Mouse (Mus musculus) embryonic facial prominence, embryonic 11.5 days (tissue): ENCODE measurements around the gene Dstn. TPM values are rescaled to one million over a fixed set of nuclear protein-coding genes. Genes with fewer than 3 reads are reported as not detected.

Experiments used
- ATAC-seq: fragments of 200-750 bp; cut with Nextera tagmentation; replicated peaks from 2 replicates; pipeline ENCODE4 v1.8.0; 2017; ENCODE audit warnings: low read depth; ENCODE audit not compliant: insufficient number of reproducible peaks, low FRiP score, low TSS enrichment
- DNase-seq: peaks from one replicate; pipeline ENCODE4 v3.0.0-alpha.2; 2015; ENCODE audit warnings: low spot score
- H3K27ac ChIP-seq: fragments of 300-500 bp; sonication (generic); replicated peaks from 2 replicates; pipeline ENCODE4 v1.5.1; 2014; ENCODE audit warnings: mild to moderate bottlenecking, low read depth, low read length, control low read depth
- H3K27me3 ChIP-seq: fragments of 300-500 bp; sonication (generic); 2 replicates; pipeline ENCODE4 v1.6.1; 2014; ENCODE audit warnings: mild to moderate bottlenecking, low read length, moderate library complexity, mixed read lengths; ENCODE audit not compliant: control insufficient read depth, insufficient read depth
- H3K36me3 ChIP-seq: fragments of 300-500 bp; sonication (generic); replicated peaks from 2 replicates; pipeline ENCODE4 v1.6.1; 2014; ENCODE audit warnings: low read depth, mild to moderate bottlenecking, low read length, moderate library complexity, mixed read lengths; ENCODE audit not compliant: control insufficient read depth, insufficient read depth
- H3K4me1 ChIP-seq: fragments of 300-500 bp; sonication (generic); 2 replicates; pipeline ENCODE4 v1.6.1; 2014; ENCODE audit warnings: low read length, mixed read lengths; ENCODE audit not compliant: control insufficient read depth, insufficient read depth
- H3K4me2 ChIP-seq: fragments of 300-500 bp; sonication (generic); 2 replicates; pipeline ENCODE4 v1.6.1; 2014; ENCODE audit warnings: low read depth, mild to moderate bottlenecking, control low read depth, low read length, moderate library complexity
- H3K4me3 ChIP-seq: fragments of 300-500 bp; sonication (generic); 2 replicates; pipeline ENCODE4 v1.5.1; 2014; ENCODE audit warnings: low read depth, low read length, control low read depth
- H3K9ac ChIP-seq: fragments of 300-500 bp; sonication (generic); replicated peaks from 2 replicates; pipeline ENCODE4 v1.6.1; 2014; ENCODE audit warnings: mild to moderate bottlenecking, control low read depth, low read length
- H3K9me3 ChIP-seq: fragments of 300-500 bp; sonication (generic); replicated peaks from 2 replicates; pipeline ENCODE4 v1.6.1; 2016; ENCODE audit warnings: mild to moderate bottlenecking, low read length, inconsistent platforms, mixed read lengths; ENCODE audit not compliant: control insufficient read depth
- WGBS: fragments of 180-500 bp; shearing (Covaris S2); extraction: QIAGEN DNeasy Blood & Tissue Kit; methylation state at CpG from one replicate; pipeline ENCODE4 v1.1.7; 2014; 5-methylcytosine and 5-hydroxymethylcytosine counted together
- polyA plus RNA-seq: library from polyadenylated mRNA; unstranded; fragments of >200 nt; fragmentation: Nextera tagmentation; extraction: Ambion mirVana; gene quantifications from 2 replicates; pipeline ENCODE4 v1.2.1, GENCODE M21; 2014

Gene Dstn
- polyA plus RNA-seq, 1 experiment from 2014 or later, result 462 TPM

DNA sequence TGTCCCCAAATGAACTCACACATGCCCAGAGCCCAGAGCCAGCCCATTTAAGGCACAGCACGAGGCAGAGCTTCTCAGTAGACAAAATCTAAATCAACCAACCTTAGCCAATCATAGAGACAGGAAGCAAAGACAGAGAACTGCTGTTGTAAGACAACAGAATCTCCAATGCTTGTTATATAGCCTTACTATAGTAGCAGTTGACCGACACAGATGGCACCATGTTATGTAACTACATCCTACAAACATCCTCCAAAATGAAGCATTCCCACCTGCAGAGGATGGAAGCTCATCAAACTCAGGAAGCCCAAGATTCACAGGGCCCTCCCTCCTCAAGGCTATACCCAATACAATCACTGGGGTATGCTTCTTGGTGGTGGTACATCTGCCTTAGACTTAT, 72.4 kb downstream of the Dstn start:
- H3K9me3 ChIP-seq, result no peaks in the 10 kb centered on the region
- DNase-seq, result no peak
- no peak for ATAC-seq
- H3K27ac ChIP-seq, result no peak overlapping the region
- H3K4me1 ChIP-seq, result no peaks in the 10 kb centered on the region
- no peaks in the 10 kb centered on the region for H3K36me3 ChIP-seq
- no peak overlapping the region for H3K4me3 ChIP-seq
- H3K27me3 ChIP-seq, result no peaks in the 10 kb centered on the region
- no peak overlapping the region for H3K9ac ChIP-seq
- no peak overlapping the region for H3K4me2 ChIP-seq
- 81% methylated on average over 2 of the region's 2 CpGs for WGBS

DNA sequence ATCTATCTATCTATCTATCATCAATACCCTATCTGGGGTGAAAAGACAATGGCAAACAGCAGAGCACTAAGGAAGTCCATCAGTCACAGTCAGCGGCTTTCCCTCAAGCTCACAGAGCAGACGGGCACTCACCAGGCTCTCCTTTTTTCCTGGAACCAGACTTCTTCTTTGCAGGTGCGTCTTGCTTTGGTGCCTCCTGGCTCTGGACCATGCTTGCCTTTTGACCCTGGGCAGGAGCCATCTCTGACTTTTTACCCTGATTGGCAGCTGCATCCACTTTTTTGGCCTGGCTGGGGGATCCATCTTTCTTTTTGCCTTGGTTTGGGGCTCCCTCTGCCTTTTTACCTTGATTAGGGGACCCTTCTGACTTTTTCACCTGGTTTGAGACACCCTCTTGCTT, 72.9 kb downstream of the Dstn start:
- ATAC-seq, result no peak
- Histone ChIP-seq H3K4me3 (no peak overlapping the region), H3K4me2 (no peak overlapping the region), H3K27me3 (no peaks in the 10 kb centered on the region), H3K4me1 (no peaks in the 10 kb centered on the region), H3K27ac (no peak overlapping the region), H3K36me3 (no peaks in the 10 kb centered on the region), H3K9me3 (no peaks in the 10 kb centered on the region), H3K9ac (no peak overlapping the region)
- no peak for DNase-seq
- WGBS, result 92% methylated on average over 3 of the region's 3 CpGs

DNA sequence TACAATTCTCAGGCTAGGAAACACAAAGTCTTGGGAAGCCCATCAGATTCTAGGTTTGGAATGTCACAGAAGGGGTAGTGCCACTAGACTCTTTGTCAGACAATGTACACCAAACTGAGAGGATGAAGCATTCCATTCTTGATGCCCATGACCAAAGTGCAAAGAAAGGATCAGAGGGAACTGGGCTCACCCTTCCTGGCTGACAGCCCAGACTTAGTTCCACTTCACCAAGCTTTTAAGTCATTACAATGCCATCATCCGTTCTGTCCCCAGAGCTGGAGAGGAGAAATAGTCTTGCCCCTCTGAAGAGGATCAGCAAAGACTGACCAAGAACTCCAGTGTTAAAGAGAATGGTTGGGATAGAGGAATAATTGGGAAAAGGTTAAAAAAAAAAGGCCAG, 75.9 kb downstream of the Dstn start:
- no peak for DNase-seq
- Histone ChIP-seq H3K27ac (no peak overlapping the region), H3K9me3 (no peaks in the 10 kb centered on the region), H3K4me3 (no peak overlapping the region), H3K27me3 (no peaks in the 10 kb centered on the region), H3K4me2 (no peak overlapping the region), H3K9ac (no peak overlapping the region), H3K4me1 (no peaks in the 10 kb centered on the region), H3K36me3 (no peaks in the 10 kb centered on the region)
- no peak for ATAC-seq
- WGBS, result 63% methylated on average over 1 of the region's 1 CpGs

DNA sequence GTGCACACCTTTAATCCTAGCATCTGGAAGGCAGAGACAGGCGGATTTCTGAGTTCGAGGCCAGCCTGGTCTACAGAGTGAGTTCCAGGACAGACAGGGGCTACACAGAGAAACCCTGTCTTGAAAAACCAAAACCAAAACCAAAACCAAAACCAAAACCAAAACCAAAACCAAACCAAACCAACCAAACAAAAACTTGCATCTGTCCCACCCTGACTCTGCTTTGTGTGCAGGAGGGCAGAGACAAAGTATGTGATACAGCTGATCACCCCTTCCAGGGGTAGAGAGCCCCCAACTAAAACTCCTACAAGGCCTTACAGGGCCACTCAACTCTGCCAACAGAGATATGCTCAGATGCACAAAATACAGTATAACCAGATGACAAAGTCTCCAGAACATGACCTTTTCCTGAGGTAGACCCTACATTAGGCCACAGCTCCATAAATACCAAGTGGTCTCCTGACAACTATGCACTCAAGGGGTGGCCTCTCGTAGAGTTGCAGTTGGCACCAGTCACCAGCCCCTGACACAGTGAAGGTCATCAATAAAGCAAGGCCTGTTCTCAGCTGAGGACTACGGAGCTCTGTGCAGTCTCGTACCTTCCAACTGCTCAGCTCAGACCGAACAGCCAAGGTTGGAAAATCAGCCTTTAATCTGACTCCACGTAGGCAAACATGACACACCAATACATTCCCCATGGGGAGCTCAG, 77.0 kb downstream of the Dstn start:
- DNase-seq (no peak), ATAC-seq (no peak)
- Histone ChIP-seq H3K4me2 (no peak overlapping the region), H3K27me3 (no peaks in the 10 kb centered on the region), H3K4me1 (no peaks in the 10 kb centered on the region), H3K9ac (no peak overlapping the region), H3K9me3 (no peaks in the 10 kb centered on the region), H3K27ac (no peak overlapping the region), H3K36me3 (no peaks in the 10 kb centered on the region), H3K4me3 (no peak overlapping the region)
- 92% methylated on average over 7 of the region's 7 CpGs for WGBS

Other genes starting within 250 kb of the Dstn start
- 1.1 TPM in 2 replicates for gene Bfsp1, start 52.1 kb upstream of the Dstn start, polyA plus RNA-seq
- gene Rrbp1, start 95.9 kb downstream of the Dstn start, polyA plus RNA-seq, result 41.8 and 46.9 TPM in 2 replicates
- gene Banf2, start 117.7 kb downstream of the Dstn start, polyA plus RNA-seq, result not detected in 2 replicates